Mouse (Mus musculus): ENCODE data around the gene Lifr.

GRCm38 (mm10) chr15:7100226-7100625, 9.8 kb downstream of the Lifr start:
- TF ChIP-seq POLR2A (IDR thresholded peaks at IDR 0.05; ENCODE audit: borderline replicate concordance, extremely low read depth, low read depth, low read length) (no peak), CTCF (IDR thresholded peaks at IDR 0.05; ENCODE audit: insufficient read depth, low read length) (no peak)
